ENCODE assay signal across 8 mouse cellular contexts in the genomic region with DNA sequence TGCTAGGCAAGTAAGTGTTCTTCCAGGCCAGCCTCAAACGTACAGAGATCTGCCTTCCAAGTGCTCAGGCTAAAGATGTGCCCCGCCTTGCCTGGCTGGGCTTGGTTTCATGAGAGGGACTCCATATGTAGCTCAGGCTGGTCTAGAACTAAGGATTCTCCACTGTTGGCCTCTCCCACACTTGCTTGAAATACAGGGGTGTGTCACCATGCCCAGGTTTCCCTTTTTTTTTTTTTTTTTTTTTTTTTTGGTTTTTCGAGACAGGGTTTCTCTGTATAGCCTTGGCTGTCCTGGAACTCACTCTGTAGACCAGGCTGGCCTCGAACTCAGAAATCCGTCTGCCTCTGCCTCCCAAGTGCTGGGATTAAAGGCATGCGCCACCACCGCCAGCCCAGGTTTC. TPM values are rescaled to one million over a fixed set of nuclear protein-coding genes. Genes with fewer than 3 reads are reported as not detected.
DNase-seq lines count a peak whose midpoint lies in the region; ATAC-seq and TF ChIP-seq lines count a peak whose summit lies in the region.
"Not testable (repeated sequence)": the region's sequence is repeated elsewhere in the genome, so short reads cannot be mapped to it uniquely, and the experiment has no call there.

No protein-coding gene starts in this region.

- not testable (repeated sequence) for TF ChIP-seq CTCF in G1E (IDR thresholded peaks at IDR 0.05; ENCODE audit: low read depth, low read length); bone marrow macrophage, adult 2 months (IDR thresholded peaks at IDR 0.05; ENCODE audit: low read depth, low read length); liver, embryonic 14.5 days (IDR thresholded peaks at IDR 0.05; ENCODE audit: low read depth); spleen, adult 2 months (IDR thresholded peaks at IDR 0.05; ENCODE audit: extremely low read depth, insufficient read depth, insufficient read length, insufficient replicate concordance)

- H3K27me3 ChIP-seq in G1E (ENCODE audit: insufficient read depth, low read length); heart, embryonic 16.5 days (ENCODE audit: control insufficient read depth, insufficient read depth, low read length); liver, embryonic 14.5 days (ENCODE audit: control insufficient read depth, insufficient read depth, low read length); spleen, adult 2 months (ENCODE audit: control insufficient read depth, insufficient read depth, low read length): not testable (repeated sequence)

- not testable (repeated sequence) for H3K4me2 ChIP-seq in heart, embryonic 16.5 days (ENCODE audit: low read depth, low read length); liver, embryonic 14.5 days (ENCODE audit: low read depth)

- ATAC-seq in G1E (ENCODE audit: extremely low read depth, insufficient number of reproducible peaks, low FRiP score, poor library complexity, severe bottlenecking); heart, embryonic 16.5 days (replicated peaks; ENCODE audit: extremely low read depth, insufficient read depth, low FRiP score): not testable (repeated sequence)
- 0 out of 2 replicates have a peak, but pooled peaks have one; percentile 5 for ATAC-seq in liver, embryonic 14.5 days (ENCODE audit: insufficient read depth)
- ATAC-seq in megakaryocyte progenitor cell, adult 5-6 weeks (replicated peaks; ENCODE audit: poor library complexity): peak; percentile 4; the same call in 1 of the 2 replicates

- H3K4me1 ChIP-seq in G1E (ENCODE audit: insufficient read depth, low read depth, low read length): peaks cover 82% of the 10 kb centered on the region
- H3K4me1 ChIP-seq in bone marrow macrophage, adult 2 months (ENCODE audit: control insufficient read depth, insufficient read depth, low read length): peaks cover 60% of the 10 kb centered on the region
- peaks cover 26% of the 10 kb centered on the region for H3K4me1 ChIP-seq in heart, embryonic 16.5 days (ENCODE audit: control insufficient read depth, insufficient read depth, low read length)
- peaks cover 6 to 34% of the 10 kb centered on the region in 2 experiments for H3K4me1 ChIP-seq in liver, embryonic 14.5 days (replicated peaks; ENCODE audit: control insufficient read depth in 2 of 2, insufficient read depth in 2 of 2, low read length in 1 of 2)
- peaks cover 40% of the 10 kb centered on the region for H3K4me1 ChIP-seq in spleen, adult 2 months (ENCODE audit: control insufficient read depth, insufficient read depth, insufficient read length)

- peak overlapping the region; percentile 6; the same call in 1 of the 2 replicates for H3K4me3 ChIP-seq in G1E (ENCODE audit: low read depth, low read length)
- H3K4me3 ChIP-seq in bone marrow macrophage, adult 2 months (ENCODE audit: insufficient read depth, low read length); heart, embryonic 16.5 days (ENCODE audit: low read length); liver, embryonic 14.5 days (ENCODE audit: insufficient read depth in 1 of 2, low read depth in 2 of 2, low read length in 2 of 2); spleen, adult 2 months (ENCODE audit: extremely low read depth, insufficient read depth, insufficient read length): not testable (repeated sequence)

- H3K36me3 ChIP-seq in G1E (replicated peaks): peaks cover 38% of the 10 kb centered on the region
- H3K36me3 ChIP-seq in heart, embryonic 16.5 days (ENCODE audit: control insufficient read depth, insufficient read depth); liver, embryonic 14.5 days (replicated peaks; ENCODE audit: control insufficient read depth, insufficient read depth, low read depth); spleen, adult 2 months (ENCODE audit: control insufficient read depth, insufficient read depth, low read length): not testable (repeated sequence)

- not testable (repeated sequence) for TF ChIP-seq EP300 in liver, embryonic 14.5 days (IDR thresholded peaks at IDR 0.05; ENCODE audit: low read depth)

- 85% methylated on average over 6 of the region's 7 CpGs for WGBS in heart, embryonic 16.5 days
- WGBS in liver, embryonic 14.5 days (ENCODE audit: insufficient replicate concordance): 58% methylated on average over 7 of the region's 7 CpGs
- WGBS in spleen, adult 2 months: 60% methylated on average over 7 of the region's 7 CpGs

- peak overlapping the region; percentile 48 for H3K27ac ChIP-seq in bone marrow macrophage, adult 2 months (ENCODE audit: insufficient read depth, low read depth, low read length)
- peak overlapping the region; percentile 14; the same call in 1 of the 2 replicates for H3K27ac ChIP-seq in heart, embryonic 16.5 days (ENCODE audit: low read length)
- H3K27ac ChIP-seq in liver, embryonic 14.5 days: not testable (repeated sequence)
- peak overlapping the region; percentile 74 for H3K27ac ChIP-seq in spleen, adult 2 months (ENCODE audit: insufficient read depth, low read length)

- not testable (repeated sequence) for TF ChIP-seq POLR2A in bone marrow macrophage, adult 2 months (IDR thresholded peaks at IDR 0.05; ENCODE audit: borderline replicate concordance, low read depth, low read length); spleen, adult 2 months (IDR thresholded peaks at IDR 0.05; ENCODE audit: low read depth, low read length)

- H3K9me3 ChIP-seq in G1E (replicated peaks); heart, embryonic 16.5 days (replicated peaks; ENCODE audit: control insufficient read depth, low read length); liver, embryonic 14.5 days (ENCODE audit: control insufficient read depth, low read length): not testable (repeated sequence)

- DNase-seq in 416B (ENCODE audit: low read depth): peak; percentile 24
- not testable (repeated sequence) for DNase-seq in G1E (ENCODE audit: low spot score); liver, embryonic 14.5 days (ENCODE audit: low read depth in 3 of 3, low spot score in 3 of 3); spleen, adult 2 months (ENCODE audit: low read depth in 1 of 2, low spot score in 2 of 2)
- DNase-seq in thymus, postnatal 4 days: peak; percentile 25

- not testable (repeated sequence) for H3K9ac ChIP-seq in heart, embryonic 16.5 days (ENCODE audit: low read length); liver, embryonic 14.5 days (replicated peaks)

RNA-seq across cellular contexts. Expression of a gene that starts 26.9 kb away (rescaled TPM):
- total RNA-seq in G1E (2014; fragmentation: Nextera tagmentation): 87.3 and 92.6 TPM in 2 replicates
- total RNA-seq in G1E (2017): 12.4 and 13.4 TPM in 2 replicates
- polyA plus RNA-seq in G1E (2012): 19.9 and 26.5 TPM in 2 replicates
- polyA plus RNA-seq in bone marrow macrophage, adult 2 months (2012; ENCODE audit: insufficient read depth, insufficient read length, missing spikeins): 46.8 and 49.2 TPM in 2 replicates
- 10.0 and 10.1 TPM in 2 replicates for polyA plus RNA-seq in heart, embryonic 16.5 days (2015; fragmentation: Nextera tagmentation; extraction: Ambion mirVana)
- polyA plus RNA-seq in liver, embryonic 14.5 days (2012; rRNA removed): 3.5 and 3.8 TPM in 2 replicates
- 2.5 and 2.6 TPM in 2 replicates for polyA plus RNA-seq in liver, embryonic 14.5 days (2014; fragmentation: Nextera tagmentation; extraction: Ambion mirVana)
- 54.9 and 57.2 TPM in 2 replicates for total RNA-seq in megakaryocyte progenitor cell, adult 5-6 weeks (2015)
- 12.7 and 13.2 TPM in 2 replicates for total RNA-seq in megakaryocyte progenitor cell, adult 5-6 weeks (2017)
- polyA plus RNA-seq in spleen, adult 2 months (2012; rRNA removed): 42.0 and 46.3 TPM in 2 replicates
